Mouse (Mus musculus) MEL (cell line): ENCODE measurements around the gene Sorbs1. TPM values are rescaled to one million over a fixed set of nuclear protein-coding genes. Genes with fewer than 3 reads are reported as not detected.

Experiments
- DNase-seq: peaks from one replicate; pipeline ENCODE4 v3.0.0; 2011; ENCODE audit warnings: low read depth, low spot score
- H3K27ac ChIP-seq: 2 replicates; pipeline ENCODE4 v1.5.1; 2012; ENCODE audit warnings: low read depth, mild to moderate bottlenecking, control low read depth, low read length, moderate library complexity; ENCODE audit not compliant: control insufficient read depth
- H3K27me3 ChIP-seq, 2 experiments: fragments of 150-350 bp in 1 of 2; sonication (generic) in 1 of 2; 2 replicates each; pipeline ENCODE4 v1.6.1; 2012; ENCODE audit warnings: low read length in 2 of 2, mild to moderate bottlenecking in 2 of 2, improper control_type of control experiment in 1 of 2, moderate library complexity in 1 of 2; ENCODE audit not compliant: insufficient read depth in 2 of 2, control insufficient read depth in 1 of 2
- H3K36me3 ChIP-seq, 2 experiments: 2 replicates each; pipeline ENCODE4 v1.6.1; 2012 to 2014; ENCODE audit warnings: low read length in 2 of 2, improper control_type of control experiment in 1 of 2, inconsistent platforms in 1 of 2, mild to moderate bottlenecking in 1 of 2; ENCODE audit not compliant: insufficient read depth in 2 of 2, control insufficient read depth in 1 of 2
- H3K4me1 ChIP-seq, 2 experiments: fragments of 150-350 bp in 1 of 2; sonication (generic) in 1 of 2; 2 replicates each; pipeline ENCODE4 v1.6.1; 2012; ENCODE audit warnings: low read length in 2 of 2, improper control_type of control experiment in 1 of 2, mild to moderate bottlenecking in 1 of 2; ENCODE audit not compliant: insufficient read depth in 2 of 2, control insufficient read depth in 1 of 2
- H3K4me3 ChIP-seq, 2 experiments: fragments of 150-350 bp in 1 of 2; sonication (generic) in 1 of 2; 2 replicates each; pipeline ENCODE4 v1.5.1; 2012; ENCODE audit warnings: low read depth in 2 of 2, low read length in 2 of 2, mild to moderate bottlenecking in 2 of 2, moderate library complexity in 2 of 2, control low read depth in 1 of 2, improper control_type of control experiment in 1 of 2; ENCODE audit not compliant: control insufficient read depth in 1 of 2, insufficient read depth in 1 of 2
- H3K79me2 ChIP-seq: 2 replicates; pipeline ENCODE4 v1.6.1; 2012; ENCODE audit warnings: mild to moderate bottlenecking, low read length, moderate library complexity; ENCODE audit not compliant: control insufficient read depth, poor library complexity, insufficient read depth
- H3K9ac ChIP-seq: 2 replicates; pipeline ENCODE4 v1.6.1; 2012; ENCODE audit warnings: low read depth, mild to moderate bottlenecking, control low read depth, low read length, moderate library complexity; ENCODE audit not compliant: control insufficient read depth, poor library complexity, severe bottlenecking
- H3K9me3 ChIP-seq: fragments of 150-350 bp; sonication (generic); replicated peaks from 2 replicates; pipeline ENCODE4 v1.6.1; 2012; ENCODE audit warnings: mild to moderate bottlenecking, low read length, improper control_type of control experiment, moderate library complexity; ENCODE audit not compliant: insufficient read depth
- CHD1 ChIP-seq: IDR thresholded peaks from 2 replicates; pipeline ENCODE4 v1.6.1; 2012; ENCODE audit warnings: low read depth, mild to moderate bottlenecking, inconsistent platforms, low read length, improper control_type of control experiment
- CHD2 ChIP-seq: IDR thresholded peaks from 2 replicates; pipeline ENCODE4 v1.6.1; 2011; ENCODE audit warnings: low read length, improper control_type of control experiment
- CTCF ChIP-seq, 3 experiments: IDR thresholded peaks in 2 of 3; conservative IDR thresholded peaks in 1 of 3; 2 replicates each; pipeline ENCODE4 v1.5.1; 2011 to 2012; ENCODE audit warnings: low read length in 3 of 3, low read depth in 2 of 3, mild to moderate bottlenecking in 2 of 3, improper control_type of control experiment in 1 of 3, inconsistent platforms in 1 of 3, mixed read lengths in 1 of 3, moderate library complexity in 1 of 3; ENCODE audit not compliant: control insufficient read depth in 1 of 3, insufficient read depth in 1 of 3, poor library complexity in 1 of 3, severe bottlenecking in 1 of 3
- ELF1 ChIP-seq: IDR thresholded peaks from 2 replicates; pipeline ENCODE4 v1.6.1; 2014; ENCODE audit warnings: low read depth, mild to moderate bottlenecking, inconsistent platforms, low read length, improper control_type of control experiment, moderate library complexity
- EP300 ChIP-seq, 2 experiments: IDR thresholded peaks; 2 replicates each; pipeline ENCODE4 v1.6.1; 2011; ENCODE audit warnings: improper control_type of control experiment in 2 of 2, low read length in 2 of 2, low read depth in 1 of 2, mild to moderate bottlenecking in 1 of 2
- ETS1 ChIP-seq: IDR thresholded peaks from 2 replicates; pipeline ENCODE4 v1.6.1; 2012; ENCODE audit warnings: low read depth, mild to moderate bottlenecking, inconsistent platforms, low read length, improper control_type of control experiment, moderate library complexity
- GATA1 ChIP-seq: IDR thresholded peaks from 2 replicates; pipeline ENCODE4 v1.6.1; 2011; ENCODE audit warnings: low read depth, low read length, improper control_type of control experiment
- KAT2A ChIP-seq: conservative IDR thresholded peaks from 2 replicates; pipeline ENCODE4 v1.6.1; 2012; ENCODE audit warnings: low read depth, low read length, improper control_type of control experiment, inconsistent platforms
- MAZ ChIP-seq: IDR thresholded peaks from 2 replicates; pipeline ENCODE4 v1.6.1; 2012; ENCODE audit warnings: low read depth, mild to moderate bottlenecking, inconsistent platforms, low read length, improper control_type of control experiment
- MXI1 ChIP-seq: IDR thresholded peaks from 2 replicates; pipeline ENCODE4 v1.6.1; 2011; ENCODE audit warnings: mild to moderate bottlenecking, low read depth, low read length, improper control_type of control experiment
- MYB ChIP-seq: IDR thresholded peaks from 2 replicates; pipeline ENCODE4 v1.6.1; 2011; ENCODE audit warnings: mild to moderate bottlenecking, low read depth, low read length, improper control_type of control experiment
- NRF1 ChIP-seq: IDR thresholded peaks from 2 replicates; pipeline ENCODE4 v1.6.1; 2014; ENCODE audit warnings: low read depth, mild to moderate bottlenecking, inconsistent platforms, low read length, improper control_type of control experiment, moderate library complexity; ENCODE audit not compliant: poor library complexity, insufficient read depth, severe bottlenecking
- RAD21 ChIP-seq: IDR thresholded peaks from 2 replicates; pipeline ENCODE4 v1.6.1; 2011; ENCODE audit warnings: mild to moderate bottlenecking, low read depth, low read length, improper control_type of control experiment
- RCOR1 ChIP-seq: IDR thresholded peaks from 2 replicates; pipeline ENCODE4 v1.6.1; 2012; ENCODE audit warnings: low read depth, mild to moderate bottlenecking, inconsistent platforms, low read length, improper control_type of control experiment
- SIN3A ChIP-seq: IDR thresholded peaks from 2 replicates; pipeline ENCODE4 v1.6.1; 2012; ENCODE audit warnings: low read length, improper control_type of control experiment, inconsistent platforms
- TBP ChIP-seq: IDR thresholded peaks from 2 replicates; pipeline ENCODE4 v1.8.0; 2011; ENCODE audit warnings: low read depth, low read length, improper control_type of control experiment
- UBTF ChIP-seq: IDR thresholded peaks from 2 replicates; pipeline ENCODE4 v1.6.1; 2012; ENCODE audit warnings: low read depth, mild to moderate bottlenecking, inconsistent platforms, low read length, improper control_type of control experiment, moderate library complexity, borderline replicate concordance; ENCODE audit not compliant: insufficient read depth
- USF1 ChIP-seq: IDR thresholded peaks from 2 replicates; pipeline ENCODE4 v1.6.1; 2014; ENCODE audit warnings: low read depth, mild to moderate bottlenecking, inconsistent platforms, low read length, improper control_type of control experiment, moderate library complexity
- USF2 ChIP-seq, 2 experiments: IDR thresholded peaks; 2 replicates each; pipeline ENCODE4 v1.6.1; 2011 to 2012; ENCODE audit warnings: improper control_type of control experiment in 2 of 2, low read length in 2 of 2, borderline replicate concordance in 1 of 2, inconsistent platforms in 1 of 2, low read depth in 1 of 2, mild to moderate bottlenecking in 1 of 2; ENCODE audit not compliant: insufficient read depth in 1 of 2
- ZC3H11A ChIP-seq: IDR thresholded peaks from 2 replicates; pipeline ENCODE4 v1.6.1; 2012; ENCODE audit warnings: low read depth, mild to moderate bottlenecking, inconsistent platforms, low read length, improper control_type of control experiment
- ZMIZ1 ChIP-seq: IDR thresholded peaks from 2 replicates; pipeline ENCODE4 v1.6.1; 2012; ENCODE audit warnings: low read depth, mild to moderate bottlenecking, inconsistent platforms, low read length, improper control_type of control experiment, moderate library complexity
- ZNF384 ChIP-seq: IDR thresholded peaks from 2 replicates; pipeline ENCODE4 v1.6.1; 2012; ENCODE audit warnings: low read depth, mild to moderate bottlenecking, inconsistent platforms, low read length, improper control_type of control experiment
- polyA plus RNA-seq, 2 experiments: library from polyadenylated mRNA; stranded (reverse) in 1 of 2; unstranded in 1 of 2; fragments of >175 nt in 1 of 2; fragments of >200 nt in 1 of 2; gene quantifications; 2 replicates each; pipeline versions ENCODE4 v1.2.1 to v1.2.4; 2012; ENCODE audit warnings: low replicate concordance in 2 of 2, low read depth in 1 of 2; ENCODE audit not compliant: insufficient read length in 2 of 2, insufficient read depth in 1 of 2, missing spikeins in 1 of 2
- total RNA-seq: library from RNA; depleted of rRNA; stranded (reverse); fragments of 300-350 nt; gene quantifications from 2 replicates; pipeline ENCODE4 v1.2.3, GENCODE M21; 2012

The Sorbs1 gene
- total and polyA plus RNA-seq, 3 experiments, result 1.3 to 5.3 TPM; not detected in 1

DNA sequence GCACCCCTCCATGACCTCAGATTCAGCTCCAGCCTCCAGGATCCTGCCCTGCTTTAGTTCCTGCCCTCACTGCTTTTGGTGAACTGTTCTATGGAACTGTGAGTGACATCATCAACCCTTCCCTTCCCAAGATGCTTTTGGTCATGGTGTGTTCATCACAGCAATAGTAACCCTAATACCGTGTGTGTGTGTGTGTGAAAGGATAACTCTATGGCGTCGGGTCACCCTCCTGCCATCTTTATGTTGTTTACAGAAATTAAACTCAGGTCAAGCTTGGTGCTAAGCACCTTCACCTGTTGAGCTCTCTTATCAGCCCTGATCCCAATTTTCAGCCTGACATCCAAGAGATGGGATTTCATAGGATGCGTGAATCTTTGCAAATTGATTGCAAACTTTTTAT lies 162.7 kb downstream of the Sorbs1 start:
- Histone ChIP-seq H3K9me3 (no peaks in the 10 kb centered on the region), H3K36me3 (no peaks in the 10 kb centered on the region), H3K27me3 (no peaks in the 10 kb centered on the region), H3K4me1 (no peaks in the 10 kb centered on the region), H3K79me2 (no peaks in the 10 kb centered on the region), H3K27ac (no peak overlapping the region), H3K4me3 (no peak overlapping the region), H3K9ac (no peak overlapping the region)
- TF ChIP-seq GATA1 (no peak), USF1 (no peak), EP300 (IDR thresholded peaks at IDR 0.05; ENCODE audit: low read depth in 1 of 2, low read length in 2 of 2) (no peak), SIN3A (no peak), MAZ (no peak), UBTF (no peak), ELF1 (no peak), ETS1 (no peak), RAD21 (no peak), ZNF384 (no peak), TBP (no peak), CHD1 (no peak), ZMIZ1 (no peak), ZC3H11A (no peak), CTCF (IDR thresholded peaks at IDR 0.05 in 2 of 3, conservative IDR thresholded peaks at IDR 0.05 in 1 of 3; ENCODE audit: control insufficient read depth in 1 of 3, insufficient read depth in 1 of 3, low read depth in 2 of 3, low read length in 3 of 3, poor library complexity in 1 of 3, severe bottlenecking in 1 of 3) (no peak)
- DNase-seq, result no peak

GRCm38 (mm10) chr19:40349713-40350671 lies 163.6 kb downstream of the Sorbs1 start:
- Histone ChIP-seq H3K27me3 (no peaks in the 10 kb centered on the region), H3K4me3 (no peak overlapping the region), H3K4me1 (no peaks in the 10 kb centered on the region), H3K79me2 (no peaks in the 10 kb centered on the region), H3K9ac (no peak overlapping the region), H3K9me3 (no peaks in the 10 kb centered on the region), H3K36me3 (no peaks in the 10 kb centered on the region), H3K27ac (no peak overlapping the region)
- DNase-seq, result no peak
- TF ChIP-seq NRF1 (no peak), MXI1 (no peak), USF2 (IDR thresholded peaks at IDR 0.05; ENCODE audit: borderline replicate concordance in 1 of 2, insufficient read depth in 1 of 2, low read depth in 1 of 2, low read length in 2 of 2) (no peak), CTCF (IDR thresholded peaks at IDR 0.05 in 2 of 3, conservative IDR thresholded peaks at IDR 0.05 in 1 of 3; ENCODE audit: control insufficient read depth in 1 of 3, insufficient read depth in 1 of 3, low read depth in 2 of 3, low read length in 3 of 3, poor library complexity in 1 of 3, severe bottlenecking in 1 of 3) (no peak), CHD2 (no peak), RCOR1 (no peak), ZMIZ1 (no peak), GATA1 (no peak), MYB (no peak), RAD21 (no peak), KAT2A (no peak)
